Mouse (Mus musculus) midbrain, postnatal 0 days (tissue): Measurements from ENCODE around the gene Gramd1b. TPM values are rescaled to one million over a fixed set of nuclear protein-coding genes. Genes with fewer than 3 reads are reported as not detected.

Experiments
- ATAC-seq: fragments of 200-750 bp; cut with Nextera tagmentation; 2 replicates; pipeline ENCODE4 v1.8.0; 2017; ENCODE audit warnings: moderate number of reproducible peaks, mild to moderate bottlenecking, moderate TSS enrichment, moderate library complexity; ENCODE audit not compliant: low FRiP score
- DNase-seq: peaks from one replicate; pipeline ENCODE4 v3.0.0-alpha.2; 2015; ENCODE audit warnings: low spot score
- H3K27ac ChIP-seq: fragments of 300-500 bp; sonication (generic); 2 replicates; pipeline ENCODE4 v1.5.1; 2014; ENCODE audit warnings: low read depth, mild to moderate bottlenecking, low read length, mixed read lengths
- H3K27me3 ChIP-seq: fragments of 300-500 bp; sonication (generic); 2 replicates; pipeline ENCODE4 v1.6.1; 2014; ENCODE audit warnings: low read length, control low read depth, mixed read lengths; ENCODE audit not compliant: insufficient read depth
- H3K36me3 ChIP-seq: fragments of 300-500 bp; sonication (generic); 2 replicates; pipeline ENCODE4 v1.6.1; 2014; ENCODE audit warnings: low read length, control low read depth, mixed read lengths; ENCODE audit not compliant: insufficient read depth
- H3K4me1 ChIP-seq: fragments of 300-500 bp; sonication (generic); 2 replicates; pipeline ENCODE4 v1.6.1; 2014; ENCODE audit warnings: mild to moderate bottlenecking, control low read depth, antibody characterized with exemption, low read length, mixed read lengths; ENCODE audit not compliant: insufficient read depth
- H3K4me2 ChIP-seq: fragments of 300-500 bp; sonication (generic); 2 replicates; pipeline ENCODE4 v1.6.1; 2014; ENCODE audit warnings: low read depth, mild to moderate bottlenecking, low read length, mixed read lengths; ENCODE audit not compliant: poor library complexity, severe bottlenecking
- H3K4me3 ChIP-seq: fragments of 300-500 bp; sonication (generic); 2 replicates; pipeline ENCODE4 v1.5.1; 2014; ENCODE audit warnings: low read depth, mild to moderate bottlenecking, low read length, moderate library complexity
- H3K9ac ChIP-seq: fragments of 300-500 bp; sonication (generic); replicated peaks from 2 replicates; pipeline ENCODE4 v1.6.1; 2014; ENCODE audit warnings: mild to moderate bottlenecking, low read length, moderate library complexity, mixed read lengths; ENCODE audit not compliant: poor library complexity, severe bottlenecking
- H3K9me3 ChIP-seq: fragments of 300-500 bp; sonication (generic); 2 replicates; pipeline ENCODE4 v1.6.1; 2016; ENCODE audit warnings: low read length, control low read depth
- CTCF ChIP-seq: IDR thresholded peaks from 2 replicates; pipeline ENCODE4 v1.5.1; 2016; ENCODE audit warnings: antibody characterized with exemption, mild to moderate bottlenecking
- WGBS: fragments of 180-500 bp; shearing (Covaris S2); extraction: QIAGEN DNeasy Blood & Tissue Kit; methylation state at CpG from one replicate; pipeline ENCODE4 v1.1.7; 2014; 5-methylcytosine and 5-hydroxymethylcytosine counted together
- polyA plus RNA-seq: library from polyadenylated mRNA; unstranded; fragments of >200 nt; fragmentation: Nextera tagmentation; extraction: Ambion mirVana; gene quantifications from 2 replicates; pipeline ENCODE4 v1.2.1, GENCODE M21; 2015
- total RNA-seq: library from RNA; depleted of rRNA; stranded (reverse); fragments of >200 nt; gene quantifications from 2 replicates; pipeline ENCODE4 v1.2.3, GENCODE M21; 2014

Gramd1b gene
- total and polyA plus RNA-seq, 2 experiments from 2014 or later, result 19.1 to 48.3 TPM

GRCm38 (mm10) chr9:40456191-40456590 is 75.0 kb downstream of the Gramd1b start:
- peak overlapping the region; percentile 59 for H3K4me3 ChIP-seq
- no peaks in the 10 kb centered on the region for H3K27me3 ChIP-seq
- TF ChIP-seq CTCF, result no peak
- no peak overlapping the region for H3K27ac ChIP-seq
- H3K36me3 ChIP-seq, result no peaks in the 10 kb centered on the region
- DNase-seq, result peak; percentile 90
- H3K4me1 ChIP-seq, result no peaks in the 10 kb centered on the region
- no peaks in the 10 kb centered on the region for H3K9me3 ChIP-seq
- ATAC-seq, result peak; percentile 68
- WGBS, result 1% methylated on average over 7 of the region's 7 CpGs
- H3K9ac ChIP-seq, result peak overlapping the region; percentile 66
- peak overlapping the region; percentile 100 for H3K4me2 ChIP-seq

DNA sequence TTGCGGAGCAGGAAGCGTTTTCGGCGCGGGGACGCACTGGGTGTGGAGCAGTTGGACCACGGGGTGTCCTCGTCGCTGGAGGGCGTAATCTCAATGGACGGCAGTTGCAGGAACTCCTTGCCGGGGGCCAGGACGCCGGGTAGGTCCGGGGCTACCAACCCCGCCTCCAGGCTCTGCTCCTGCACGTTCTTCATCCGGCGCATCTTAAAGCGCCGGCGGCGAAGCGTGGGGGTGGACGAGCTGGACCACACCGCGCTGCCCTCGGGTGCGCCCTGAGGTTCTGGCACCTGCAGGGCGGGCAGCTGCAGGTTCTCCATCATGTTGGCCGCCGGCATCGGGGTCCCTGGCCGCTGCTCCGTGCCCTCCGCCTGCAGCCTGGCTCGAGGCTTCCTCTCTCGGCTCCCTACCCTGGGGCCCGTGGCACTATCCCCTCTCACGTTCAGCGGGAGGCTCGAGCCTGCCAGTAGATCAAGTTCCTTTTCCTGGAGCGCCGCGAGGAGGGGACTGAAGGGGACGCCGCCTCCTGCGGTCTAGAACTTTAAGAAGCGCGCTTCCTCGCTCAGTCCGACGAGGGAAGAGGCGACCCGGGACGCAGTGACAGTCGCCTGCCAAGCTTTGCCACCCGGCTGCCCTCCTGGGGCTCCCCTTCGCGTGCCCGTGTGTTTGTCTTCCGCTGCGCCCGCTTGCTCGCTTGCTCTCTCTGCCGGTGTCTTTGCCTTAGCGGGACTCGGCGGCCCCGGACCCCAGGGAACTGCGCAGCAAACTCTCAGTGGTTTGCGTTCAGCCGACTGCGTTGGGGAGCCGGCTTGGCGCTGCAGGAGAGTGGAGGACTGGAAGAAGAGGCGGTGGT is 75.6 kb downstream of the Gramd1b start:
- Histone ChIP-seq H3K27me3 (no peaks in the 10 kb centered on the region), H3K9me3 (no peaks in the 10 kb centered on the region), H3K27ac (no peak overlapping the region), H3K9ac (peak overlapping the region; percentile 66), H3K4me1 (no peaks in the 10 kb centered on the region), H3K4me2 (peak overlapping the region; percentile 100), H3K36me3 (no peaks in the 10 kb centered on the region), H3K4me3 (peak overlapping the region; percentile 59)
- peak; percentile 30 for TF ChIP-seq CTCF
- ATAC-seq (peak; percentile 54; the same call in 1 of the 2 replicates), DNase-seq (peak; percentile 55)
- WGBS, result under 1% methylated on average over 74 of the region's 77 CpGs

GRCm38 (mm10) chr9:40455020-40455335 is 76.2 kb downstream of the Gramd1b start:
- H3K36me3 ChIP-seq, result no peaks in the 10 kb centered on the region
- no peak overlapping the region for H3K27ac ChIP-seq
- H3K27me3 ChIP-seq, result no peaks in the 10 kb centered on the region
- peak overlapping the region; percentile 100 for H3K4me2 ChIP-seq
- H3K4me3 ChIP-seq, result peak overlapping the region; percentile 59
- ATAC-seq (no peak), DNase-seq (no peak)
- H3K9ac ChIP-seq, result peak overlapping the region; percentile 66
- TF ChIP-seq CTCF, result no peak
- H3K9me3 ChIP-seq, result no peaks in the 10 kb centered on the region
- 7% methylated on average over 8 of the region's 8 CpGs for WGBS
- H3K4me1 ChIP-seq, result no peaks in the 10 kb centered on the region

DNA sequence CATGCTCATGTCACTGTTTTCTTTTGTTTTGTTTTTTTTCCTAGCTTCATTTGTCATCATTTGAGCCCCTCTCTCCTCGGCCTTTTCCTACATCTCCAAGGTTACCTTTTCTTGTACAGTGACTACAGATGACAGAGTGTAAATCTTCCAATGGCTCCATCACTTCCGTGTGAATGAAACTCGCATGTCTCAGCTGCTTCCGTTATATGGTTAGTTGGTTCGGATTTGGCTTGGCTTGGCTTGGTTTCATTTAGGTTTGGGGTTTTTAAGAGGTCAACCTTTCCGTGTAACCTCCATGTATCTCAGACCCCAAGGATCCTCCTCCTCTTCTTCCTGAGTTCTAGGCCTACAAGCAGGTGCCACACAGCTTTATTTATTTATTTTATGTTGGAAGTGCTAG is 77.3 kb downstream of the Gramd1b start:
- Histone ChIP-seq H3K4me1 (no peaks in the 10 kb centered on the region), H3K27ac (no peak overlapping the region), H3K27me3 (no peaks in the 10 kb centered on the region), H3K9me3 (no peaks in the 10 kb centered on the region), H3K4me3 (no peak overlapping the region), H3K4me2 (no peak overlapping the region), H3K36me3 (no peaks in the 10 kb centered on the region), H3K9ac (no peak overlapping the region)
- ATAC-seq, result no peak
- DNase-seq, result no peak
- TF ChIP-seq CTCF, result no peak
- 92% methylated on average over 6 of the region's 6 CpGs for WGBS

DNA sequence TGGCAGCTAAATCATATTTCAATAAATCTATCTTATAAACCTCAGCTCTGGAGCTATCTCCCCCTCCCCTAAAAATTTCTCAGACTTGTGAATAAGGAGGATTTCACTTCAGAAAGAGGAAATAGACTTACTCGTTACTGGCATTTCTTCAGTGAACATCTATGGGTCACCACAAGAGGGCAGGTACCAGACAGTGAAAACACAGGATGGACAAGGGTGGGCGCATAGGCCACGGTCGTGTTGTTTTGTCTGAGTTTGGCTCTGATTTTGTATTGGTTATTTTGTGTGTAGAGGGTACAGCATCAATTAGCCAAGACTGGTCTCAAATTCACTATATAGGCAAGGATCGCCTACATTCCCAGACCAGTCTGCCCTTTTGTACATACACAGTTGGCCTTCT is 79.0 kb downstream of the Gramd1b start:
- 63% methylated on average over 5 of the region's 5 CpGs for WGBS
- DNase-seq (no peak), ATAC-seq (no peak)
- no peaks in the 10 kb centered on the region for H3K27me3 ChIP-seq
- no peak overlapping the region for H3K27ac ChIP-seq
- no peaks in the 10 kb centered on the region for H3K9me3 ChIP-seq
- no peak overlapping the region for H3K4me3 ChIP-seq
- no peaks in the 10 kb centered on the region for H3K36me3 ChIP-seq
- H3K4me2 ChIP-seq, result no peak overlapping the region
- TF ChIP-seq CTCF, result peak; percentile 66
- H3K9ac ChIP-seq, result no peak overlapping the region
- no peaks in the 10 kb centered on the region for H3K4me1 ChIP-seq

DNA sequence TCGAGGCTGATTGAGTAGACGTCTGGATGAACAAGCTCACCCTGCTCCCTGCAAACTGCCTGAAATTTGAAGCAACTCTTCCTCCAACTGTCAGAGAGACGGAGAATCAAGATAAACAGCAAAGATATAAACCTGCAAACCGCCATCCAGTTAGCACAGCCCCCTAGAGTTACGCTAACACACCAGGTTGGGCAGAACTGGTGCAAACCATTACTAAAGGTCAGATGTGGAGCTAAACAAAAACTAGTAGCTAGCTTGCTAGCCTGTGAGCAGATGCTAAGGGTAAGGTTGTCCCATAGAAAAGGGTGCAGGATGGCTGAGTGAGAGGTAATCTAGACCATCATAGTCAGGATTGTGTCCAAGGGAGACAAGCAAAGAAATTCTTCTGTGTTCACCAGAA is 80.4 kb downstream of the Gramd1b start:
- DNase-seq (no peak), ATAC-seq (no peak)
- Histone ChIP-seq H3K9me3 (no peaks in the 10 kb centered on the region), H3K4me3 (no peak overlapping the region), H3K27ac (no peak overlapping the region), H3K4me1 (no peaks in the 10 kb centered on the region), H3K27me3 (no peaks in the 10 kb centered on the region), H3K4me2 (no peak overlapping the region), H3K9ac (no peak overlapping the region), H3K36me3 (no peaks in the 10 kb centered on the region)
- no peak for TF ChIP-seq CTCF
- 86% methylated on average over 5 of the region's 5 CpGs for WGBS
